Mouse (Mus musculus) right cerebral cortex, postnatal 25 days (tissue): ENCODE data around the gene Slc38a6.

Experiments used
- DNase-seq: peaks from one replicate; pipeline ENCODE4 v3.0.0; 2022

Slc38a6 gene

DNA sequence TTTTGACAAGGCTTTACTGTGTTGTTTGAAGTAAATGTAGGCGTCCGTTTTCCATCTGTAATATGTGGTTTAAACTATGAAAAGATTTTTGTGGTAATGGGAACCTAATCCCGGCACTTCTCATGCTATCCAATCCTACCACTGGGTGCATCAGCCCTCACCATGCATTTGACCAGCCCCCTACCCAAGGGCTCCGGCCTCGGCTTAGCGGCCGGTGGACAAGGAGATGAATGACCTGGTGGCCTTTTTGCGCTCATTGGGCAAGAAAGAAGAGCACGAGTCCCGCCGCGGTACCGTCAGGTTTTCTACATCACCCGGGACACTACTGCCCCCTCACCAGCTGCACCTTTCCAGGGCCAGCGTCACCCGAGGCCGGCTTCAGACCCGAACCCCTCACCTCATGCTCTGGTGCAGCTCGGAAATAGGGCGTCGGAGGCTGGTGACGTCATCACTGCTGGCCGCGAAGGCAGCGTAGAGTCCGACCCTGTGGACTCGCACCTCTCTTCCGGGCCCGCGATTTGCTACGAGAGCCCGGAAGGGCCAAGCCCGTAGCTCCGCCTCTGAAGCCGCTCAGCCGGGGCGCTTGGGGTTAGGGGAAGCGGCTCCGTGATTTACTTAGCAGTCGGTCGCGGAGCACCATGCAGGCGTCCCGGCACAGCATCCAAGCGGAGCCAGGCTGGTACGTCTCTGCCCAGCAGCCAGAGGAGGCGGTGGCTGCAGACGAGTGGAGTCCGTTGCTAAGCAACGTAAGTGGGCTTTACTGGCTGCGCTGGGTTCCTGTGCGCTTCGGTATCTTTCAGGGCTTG is at the start of gene Slc38a6, which contains the start of gene Trmt5:
Gene Slc38a6, plus strand, starts transcription at position 493 of the 806 bp plus-strand sequence.
Gene Trmt5, minus strand, starts transcription at position 424 of the 806 bp plus-strand sequence.
- peak; percentile 94 for DNase-seq

DNA sequence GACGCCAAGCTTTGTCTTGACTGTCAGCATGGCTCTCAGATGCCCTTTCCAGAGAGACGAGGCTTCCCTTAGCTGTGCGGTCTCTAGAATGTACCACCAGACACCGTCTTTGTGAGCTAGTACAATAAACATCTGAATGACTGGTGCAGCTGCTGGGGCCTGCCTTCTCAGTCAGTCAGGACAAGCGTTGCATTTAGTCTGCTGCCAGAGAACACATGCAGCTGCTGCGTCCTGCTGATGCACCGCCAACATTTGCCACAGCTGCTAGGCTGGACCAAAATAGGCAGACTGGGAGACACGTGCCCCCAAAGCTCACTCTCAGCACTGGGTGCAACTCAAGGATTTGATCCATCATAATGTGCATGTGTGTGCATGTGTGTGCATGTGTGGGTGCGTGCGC is 44.6 kb upstream of the Slc38a6 start:
- DNase-seq, result peak; percentile 29

DNA sequence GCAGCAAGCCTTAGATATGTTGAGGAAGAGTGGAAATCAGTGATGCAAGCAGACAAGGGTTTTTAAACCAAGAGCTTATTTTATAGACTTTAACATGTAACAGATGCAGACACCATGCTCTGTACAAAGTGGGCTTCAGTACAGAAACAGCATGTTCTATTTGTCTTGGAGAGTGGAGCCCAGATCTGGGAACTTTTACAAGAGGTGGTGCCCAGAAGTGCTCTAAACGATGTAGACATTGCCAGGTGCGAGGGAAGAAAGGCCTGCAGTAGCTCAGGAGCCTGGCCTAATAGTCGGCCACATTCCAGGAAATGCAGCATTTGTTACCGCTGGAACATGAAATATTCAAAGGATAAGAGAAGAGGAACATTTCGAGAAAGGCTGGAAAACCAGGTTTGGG is 40.9 kb upstream of the Slc38a6 start:
- DNase-seq, result no peak

DNA sequence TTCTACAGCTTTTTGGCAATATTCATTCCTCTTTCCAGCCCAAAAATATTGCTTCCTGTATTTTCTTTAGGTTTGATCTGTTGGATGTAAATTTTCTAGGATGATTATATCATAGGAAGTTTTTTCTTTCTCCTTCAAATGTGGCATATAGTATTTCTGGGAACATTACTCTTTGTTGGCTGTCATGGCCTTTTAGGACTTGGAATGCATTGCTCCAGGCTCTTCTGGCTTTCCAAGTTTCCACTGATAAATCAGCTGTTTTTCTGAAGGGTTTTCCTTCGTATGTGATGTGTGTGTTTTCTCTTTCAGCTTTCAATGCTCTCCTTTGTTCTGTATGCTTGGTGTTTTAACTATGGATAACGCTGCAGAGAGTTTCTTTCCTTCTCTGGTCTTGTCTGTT is 31.6 kb upstream of the Slc38a6 start:
- no peak for DNase-seq

DNA sequence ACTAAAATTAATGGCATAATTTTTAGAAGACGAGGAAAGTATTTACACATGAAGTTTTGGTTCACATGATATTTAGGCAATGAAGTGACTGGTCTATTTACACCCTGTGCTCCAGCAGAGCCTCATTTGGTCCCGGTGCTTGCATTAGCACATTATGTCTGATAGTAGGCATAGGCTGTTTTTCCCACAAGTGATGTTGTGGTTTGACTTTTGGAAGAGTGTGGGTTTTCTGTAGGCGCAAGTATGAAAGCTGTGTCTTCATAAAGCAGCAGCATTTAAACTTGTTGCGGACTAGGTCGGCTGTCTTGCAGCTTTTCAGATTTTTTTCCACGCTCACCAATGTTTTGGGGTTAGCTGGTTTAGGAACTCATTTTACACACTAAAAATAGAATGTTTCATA is 27.3 kb upstream of the Slc38a6 start:
- no peak for DNase-seq

DNA sequence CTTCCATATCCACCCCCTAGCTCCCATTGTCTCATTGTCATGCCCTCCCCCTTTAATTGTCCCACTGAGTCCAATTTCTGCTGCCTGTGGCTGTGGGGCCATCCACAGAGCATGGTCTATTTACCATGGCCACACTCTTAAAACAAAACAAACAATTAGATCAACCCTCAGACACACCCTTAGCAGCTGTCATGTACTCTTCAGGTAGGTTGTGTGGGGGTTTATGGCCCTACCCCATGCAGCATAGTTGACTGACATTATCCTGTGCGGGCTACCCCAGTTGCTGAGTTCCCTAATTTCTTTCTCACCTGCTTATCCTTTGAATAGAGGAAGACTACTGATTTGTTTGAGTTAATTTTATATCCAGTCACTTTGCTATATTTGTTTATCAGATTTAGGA is 26.2 kb upstream of the Slc38a6 start:
- no peak for DNase-seq

DNA sequence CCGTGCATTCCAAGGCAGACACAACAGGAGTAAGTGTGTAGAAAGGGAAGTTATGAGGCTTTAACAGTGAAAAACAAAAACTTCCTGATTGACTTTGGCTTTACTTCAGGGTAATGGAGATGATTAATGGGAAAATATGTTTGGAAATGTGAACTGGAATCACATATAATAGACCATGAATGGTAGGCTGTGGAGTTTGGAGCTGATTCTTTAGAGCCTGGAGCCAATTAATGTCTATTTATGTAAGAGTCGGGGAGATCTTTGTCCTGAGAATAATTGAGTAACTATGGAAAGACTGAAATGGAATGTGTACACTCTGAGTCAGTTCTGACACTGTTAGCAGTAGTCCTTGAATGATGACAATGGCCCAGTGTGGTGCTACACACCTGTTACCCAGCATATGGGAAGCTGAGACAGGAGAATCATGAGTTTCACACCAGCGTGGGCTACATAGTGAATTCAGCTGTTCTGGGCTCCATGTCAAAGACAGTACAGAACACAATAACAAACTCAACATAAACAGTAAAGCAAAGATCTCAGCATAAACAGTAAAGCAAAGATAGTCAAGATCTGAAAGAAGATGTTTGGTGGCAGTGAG is 21.1 kb upstream of the Slc38a6 start:
- no peak for DNase-seq

DNA sequence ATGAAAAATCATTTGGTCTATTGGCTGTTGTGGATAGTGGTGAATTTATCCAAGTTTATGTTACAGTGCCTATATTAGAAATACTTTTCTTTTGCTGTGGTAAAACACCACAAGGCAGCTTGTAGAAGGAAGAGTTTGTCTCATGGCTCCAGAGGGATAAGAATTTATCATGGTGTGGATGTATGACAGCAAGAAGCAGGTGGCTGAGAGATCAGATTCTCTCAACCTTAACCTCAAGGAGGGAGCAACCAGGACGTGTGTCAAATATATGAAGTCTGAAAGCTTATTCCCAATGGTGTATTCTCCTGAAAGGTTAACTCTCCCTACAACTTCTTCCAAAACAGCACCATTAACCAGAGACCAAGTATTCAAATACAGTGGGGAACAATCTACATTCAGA is 20.0 kb upstream of the Slc38a6 start:
- no peak for DNase-seq

DNA sequence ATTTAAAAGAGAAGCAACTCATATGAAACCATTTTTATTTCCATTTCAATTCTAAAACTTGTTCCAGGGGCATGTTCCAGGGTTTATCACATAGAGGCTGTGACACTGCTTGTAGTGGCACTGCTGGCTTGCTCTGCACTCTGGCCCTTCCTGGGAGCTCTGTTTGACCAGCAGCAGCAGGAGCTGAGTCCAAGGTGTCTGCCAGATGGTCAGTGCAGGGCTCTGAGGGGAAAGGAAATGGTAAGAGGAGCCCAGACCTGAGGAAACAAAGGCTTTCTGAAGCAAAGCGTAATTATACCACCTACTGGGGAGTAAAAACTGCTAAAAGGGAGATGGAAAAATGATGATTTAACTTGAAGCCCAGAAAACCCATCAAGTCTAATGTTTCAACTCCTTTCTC is 18.1 kb upstream of the Slc38a6 start:
- no peak for DNase-seq

DNA sequence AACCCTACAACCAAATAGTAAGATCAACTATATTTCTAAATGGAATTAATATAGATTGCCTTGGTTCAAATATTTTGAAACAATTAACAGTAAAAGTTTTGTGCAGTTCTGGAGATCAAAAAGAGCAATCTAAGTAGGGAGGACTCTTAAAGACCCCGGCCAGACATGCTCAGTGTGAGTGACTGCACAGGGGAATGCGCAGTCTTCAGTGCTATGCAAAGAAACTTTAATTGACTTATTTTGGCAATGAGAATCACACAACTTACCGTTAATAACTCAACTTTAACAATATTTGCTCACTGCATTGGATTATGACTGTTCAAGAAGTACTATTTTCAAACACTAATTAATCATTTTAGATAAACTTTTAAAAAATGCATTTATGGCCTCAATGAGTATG is 17.0 kb upstream of the Slc38a6 start:
- no peak for DNase-seq

DNA sequence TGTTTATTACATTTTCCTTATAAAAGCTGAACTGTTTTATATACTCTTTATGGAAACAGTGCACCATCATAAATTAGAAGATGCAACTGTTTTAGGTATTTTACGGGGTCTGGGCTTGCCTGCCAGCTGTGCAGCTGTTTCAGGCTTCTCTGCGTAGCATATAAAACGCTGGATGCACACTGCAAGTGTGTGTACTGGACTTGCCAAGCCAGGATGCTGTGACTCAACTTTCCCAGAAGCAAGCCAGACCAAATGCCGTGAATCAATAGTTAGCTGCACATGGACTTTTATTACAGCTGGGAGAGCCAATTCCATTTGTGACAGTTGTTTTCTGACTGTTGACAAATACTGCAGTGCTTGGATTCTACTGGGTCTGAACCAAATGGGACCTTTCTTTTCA is 16.6 kb upstream of the Slc38a6 start:
- no peak for DNase-seq

DNA sequence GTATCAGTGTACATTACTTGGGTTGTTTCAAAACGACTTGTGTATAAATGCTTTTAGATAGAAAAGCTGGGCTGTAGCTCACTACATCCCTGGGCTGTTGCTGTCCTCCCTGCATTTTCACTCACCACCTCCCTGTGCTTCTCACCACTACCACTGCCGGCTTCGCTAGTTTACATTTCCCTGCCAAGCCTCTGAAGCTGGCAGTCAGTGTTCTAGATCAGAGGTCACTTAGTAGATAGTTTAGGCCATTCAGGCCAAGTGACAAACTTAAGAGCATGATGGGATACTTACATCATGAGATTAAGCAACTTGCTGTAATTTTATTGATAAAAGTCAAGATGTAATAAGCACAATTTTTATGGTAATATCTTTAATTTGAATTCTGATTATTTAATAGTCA is 11.7 kb upstream of the Slc38a6 start:
- no peak for DNase-seq

DNA sequence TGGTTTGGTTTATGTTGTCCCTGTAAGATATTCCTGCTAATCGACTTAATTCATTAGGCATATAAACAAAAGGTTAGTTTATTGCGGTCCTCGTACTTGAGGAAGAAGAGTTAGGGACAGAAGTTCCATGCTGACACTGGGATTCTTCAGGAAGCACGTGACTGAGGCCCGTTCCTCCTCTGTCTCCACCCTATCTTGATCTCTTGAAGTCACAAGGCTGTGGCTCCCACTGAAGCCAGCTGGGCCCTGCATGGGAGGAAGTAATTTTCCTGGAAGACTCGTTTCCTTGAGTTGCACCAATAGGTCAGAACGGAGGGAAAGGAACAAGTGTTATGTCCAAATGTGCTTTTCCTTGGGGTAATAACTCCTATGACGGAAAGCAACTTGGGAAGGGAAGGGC is 1.0 kb downstream of the Slc38a6 start:
- DNase-seq, result no peak

DNA sequence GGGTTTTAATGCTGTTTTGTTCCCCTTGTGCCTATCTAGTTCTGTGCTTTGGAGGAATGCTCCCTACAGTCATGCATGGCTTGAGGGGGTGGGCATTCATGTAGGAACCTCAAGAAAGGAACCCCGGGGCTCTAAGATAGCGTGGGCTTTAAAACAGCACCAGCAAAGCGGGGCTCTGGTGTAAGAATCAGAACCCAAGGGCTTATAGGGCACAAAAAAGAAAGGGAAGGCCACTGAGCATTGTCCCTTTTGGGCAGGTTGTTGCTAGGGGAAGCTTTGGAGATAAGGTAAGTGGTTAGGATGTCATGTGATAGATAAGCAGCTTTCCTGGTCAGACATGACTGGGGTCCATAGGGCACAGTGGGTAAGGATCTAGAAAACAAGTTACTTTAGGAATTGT is 2.0 kb downstream of the Slc38a6 start:
- no peak for DNase-seq

DNA sequence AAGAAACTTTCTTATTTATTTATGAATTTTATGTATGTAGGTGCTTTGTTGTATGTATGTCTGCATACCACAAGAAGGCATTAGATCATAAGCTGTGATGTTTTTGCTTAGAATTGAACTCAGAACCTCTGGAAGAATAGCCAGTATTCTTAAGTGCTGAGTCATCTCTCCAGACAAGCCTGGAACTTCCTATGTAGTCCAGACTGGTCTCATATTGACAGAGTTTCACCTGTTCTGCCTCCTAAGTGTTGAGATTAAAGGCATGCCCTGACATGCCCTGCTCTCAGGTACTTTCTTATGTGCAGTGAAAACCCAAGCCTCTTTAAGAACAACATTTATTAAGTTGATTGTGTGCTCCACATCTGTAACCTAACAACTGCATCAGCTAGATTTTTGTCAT is 8.3 kb downstream of the Slc38a6 start:
- no peak for DNase-seq

DNA sequence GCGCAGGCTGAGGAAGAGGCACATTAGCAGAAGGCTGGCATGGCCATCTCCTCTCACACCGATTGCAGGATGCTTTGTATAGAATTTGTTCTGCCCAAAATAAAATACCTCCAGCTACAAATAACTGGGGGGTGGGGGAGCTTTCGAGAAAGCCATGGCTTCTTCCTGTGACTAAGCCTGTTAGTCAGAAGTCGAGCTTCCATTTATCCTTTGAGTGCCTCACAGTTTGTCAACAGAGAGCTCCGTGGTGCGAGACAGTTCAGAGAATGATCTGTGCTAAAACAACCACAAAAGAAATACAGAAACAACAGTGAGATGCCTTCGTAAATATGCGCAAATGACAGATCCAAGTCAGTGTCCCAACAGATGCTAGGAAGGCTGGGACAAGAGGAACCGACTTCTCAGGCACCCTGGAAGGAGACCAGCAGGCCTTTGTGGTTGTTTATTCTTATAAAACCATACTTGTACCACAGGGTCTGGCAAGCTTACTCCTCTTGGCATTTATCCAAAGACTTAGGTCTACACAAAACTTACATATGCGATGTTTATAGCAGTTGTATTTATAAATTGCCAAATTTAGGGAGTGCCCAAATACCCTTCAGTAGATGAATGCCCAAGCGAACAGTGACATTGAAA is 9.0 kb downstream of the Slc38a6 start:
- no peak for DNase-seq

DNA sequence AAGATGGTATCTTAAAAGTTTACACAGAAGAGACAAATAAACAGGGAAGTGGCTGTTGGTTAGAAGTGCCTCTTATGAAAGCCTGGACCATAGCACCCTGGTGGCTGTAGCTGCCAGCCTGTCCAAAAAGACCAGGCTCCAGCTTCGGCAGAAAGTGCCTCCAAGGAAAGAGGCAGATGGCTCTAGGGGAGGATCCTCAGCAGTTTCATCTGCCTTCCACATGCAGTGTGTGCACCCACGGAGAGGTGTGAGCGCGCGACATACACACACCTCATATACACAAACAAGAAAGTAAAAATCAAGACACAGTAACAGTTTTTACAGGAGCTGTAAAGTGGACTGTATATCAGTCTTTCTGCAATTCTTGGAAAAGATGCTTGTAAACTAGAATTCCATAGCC is 12.0 kb downstream of the Slc38a6 start:
- no peak for DNase-seq

DNA sequence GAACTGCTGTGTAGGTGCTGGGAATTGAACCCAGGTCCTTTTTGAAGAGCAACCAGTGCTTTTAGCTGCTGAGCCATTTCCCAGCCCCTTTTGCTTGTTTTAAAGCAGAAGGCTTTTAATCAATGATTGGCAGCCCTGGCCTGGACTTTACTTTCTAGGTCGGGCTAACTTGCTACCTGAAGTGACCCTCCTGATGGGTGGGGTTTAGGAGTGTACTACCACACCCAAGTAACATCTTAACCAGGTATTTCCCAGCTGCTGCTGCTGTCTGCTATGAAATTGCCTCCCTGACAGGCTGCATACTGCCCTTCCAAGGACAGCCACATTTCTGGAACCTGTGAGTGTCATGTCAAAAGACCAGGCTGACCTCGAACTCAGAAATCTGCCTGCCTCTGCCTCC is 14.0 kb downstream of the Slc38a6 start:
- DNase-seq, result no peak

DNA sequence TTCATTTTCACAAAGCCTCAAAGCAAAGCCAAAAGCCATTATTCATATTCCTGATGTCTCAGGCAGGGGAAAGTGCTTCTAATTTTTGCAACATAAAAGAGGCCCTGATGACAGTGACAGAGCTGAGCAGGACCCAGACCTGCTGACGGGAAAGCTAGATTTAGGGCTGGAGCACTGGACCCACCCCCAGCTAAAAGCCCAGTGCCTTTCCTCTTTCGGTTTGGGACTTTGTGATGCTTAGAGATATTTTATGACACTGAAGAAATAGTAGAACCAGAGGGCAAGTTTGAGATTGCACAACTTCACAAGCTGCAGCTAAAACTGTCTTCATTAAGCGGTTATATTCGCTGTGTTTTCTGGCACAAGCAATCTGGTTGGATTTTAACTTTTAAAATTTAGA is 18.1 kb downstream of the Slc38a6 start:
- no peak for DNase-seq

DNA sequence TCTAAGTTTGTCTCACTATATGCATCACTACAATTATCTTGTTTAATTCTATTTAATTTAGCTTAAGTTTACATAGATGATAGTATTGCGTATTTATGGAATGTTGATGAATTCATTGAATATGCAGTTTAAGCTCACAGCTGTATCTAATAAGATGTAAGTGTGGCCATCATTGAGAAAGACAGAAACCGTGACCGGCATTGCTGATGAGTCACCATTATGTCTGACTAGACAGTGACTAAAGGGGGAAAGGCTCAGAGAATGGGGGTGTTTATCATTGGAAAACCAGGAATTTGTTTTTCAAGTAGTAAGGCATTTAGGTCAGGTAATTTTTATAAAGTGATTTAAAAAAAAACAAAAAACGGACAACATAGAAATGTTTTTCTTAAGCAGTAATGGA is 21.2 kb downstream of the Slc38a6 start:
- DNase-seq, result no peak

DNA sequence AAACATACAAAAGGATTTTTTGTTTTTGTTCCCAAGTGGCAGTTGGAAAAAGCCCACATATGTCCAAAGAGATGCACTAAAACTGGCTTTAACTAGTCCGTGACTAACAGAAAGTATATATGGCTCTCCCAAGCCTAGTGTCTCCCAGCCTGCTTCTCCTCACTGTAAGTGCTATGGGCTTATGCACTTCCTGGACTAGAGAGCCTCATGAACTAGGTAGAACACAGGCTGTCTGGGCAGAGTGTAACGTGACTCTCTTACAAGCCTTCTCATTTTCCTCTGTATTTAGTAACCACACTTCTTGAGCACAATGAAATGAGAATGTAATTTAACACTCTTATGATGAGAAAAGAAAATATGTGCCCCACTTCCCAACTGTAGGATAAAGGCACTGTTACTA is 22.1 kb downstream of the Slc38a6 start:
- DNase-seq, result no peak

DNA sequence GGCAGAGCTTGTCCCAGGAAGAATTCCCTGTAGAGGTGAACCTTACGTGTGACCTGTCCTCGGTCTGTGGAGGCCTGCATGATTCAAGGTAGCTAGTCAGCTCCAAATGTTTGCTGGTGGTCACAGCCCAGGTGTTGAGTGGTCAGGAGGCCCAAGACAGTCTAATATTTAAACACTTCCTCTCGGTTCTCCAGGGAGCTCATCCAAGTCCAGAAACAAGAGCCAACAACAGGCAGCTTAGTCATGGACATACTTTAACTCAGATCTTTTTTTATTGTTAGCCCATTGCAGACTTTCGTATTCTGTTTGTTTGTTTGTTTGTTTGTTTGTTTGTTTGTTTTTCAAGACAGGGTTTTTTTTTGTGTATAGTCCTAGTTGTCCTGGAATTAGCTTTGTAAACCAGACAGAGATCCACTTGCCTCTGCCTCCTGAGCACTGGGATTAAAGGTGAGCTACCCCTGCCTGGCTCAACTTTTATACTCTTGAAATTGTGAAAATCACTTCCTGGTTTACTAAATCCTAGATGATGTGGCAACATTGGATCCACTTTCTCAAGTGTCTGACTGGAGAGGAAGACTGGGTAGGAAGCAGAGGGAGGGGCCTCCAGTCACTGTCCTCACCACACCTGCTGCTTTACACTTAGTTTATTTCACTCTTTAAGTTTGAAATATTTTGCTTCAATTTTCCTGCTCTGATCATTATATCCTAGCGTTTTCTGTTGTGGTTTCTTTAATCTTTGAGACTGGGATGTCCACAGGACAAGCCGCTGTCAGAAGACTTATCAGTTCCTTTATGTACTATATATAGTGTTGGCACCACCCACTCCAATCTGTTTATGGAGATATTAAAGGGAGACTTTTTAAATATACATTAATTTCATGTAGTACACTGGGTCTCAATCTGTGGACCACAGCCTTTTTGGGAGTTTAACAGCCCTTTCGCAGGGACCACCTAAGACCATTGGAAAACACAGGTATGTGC is 31.4 kb downstream of the Slc38a6 start:
- no peak for DNase-seq

DNA sequence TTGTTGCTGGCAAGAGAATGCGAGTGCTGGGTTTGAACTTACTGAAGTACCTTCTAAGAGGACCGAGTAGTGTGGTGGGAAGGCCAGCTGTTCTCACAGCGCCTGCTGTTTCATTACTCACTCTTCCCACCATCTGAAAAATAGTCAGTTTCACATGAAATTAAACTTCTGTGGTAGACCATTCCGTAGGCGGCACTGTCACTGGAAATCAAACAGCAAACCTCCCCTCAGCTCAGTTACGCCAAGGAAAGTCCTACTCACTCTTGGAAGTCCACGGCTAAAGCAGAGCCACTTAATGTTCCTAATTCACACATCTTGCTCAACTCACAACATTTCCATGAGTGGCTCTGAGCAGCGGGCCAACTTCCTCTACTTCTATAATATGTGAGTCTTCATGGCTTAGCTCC is 37.6 kb downstream of the Slc38a6 start:
- peak; percentile 30 for DNase-seq
